Mouse (Mus musculus) intestine, postnatal 0 days (tissue): ENCODE results near the gene Kirrel. TPM values are rescaled to one million over a fixed set of nuclear protein-coding genes. Genes with fewer than 3 reads are reported as not detected.

Experiments used
- ATAC-seq: fragments of 200-750 bp; cut with Nextera tagmentation; 2 replicates; pipeline ENCODE4 v1.8.0; 2017; ENCODE audit warnings: mild to moderate bottlenecking, moderate TSS enrichment, moderate library complexity
- H3K27ac ChIP-seq: fragments of 300-500 bp; sonication (generic); 2 replicates; pipeline ENCODE4 v1.5.1; 2014; ENCODE audit warnings: mild to moderate bottlenecking, low read depth, low read length, moderate library complexity
- H3K27me3 ChIP-seq: fragments of 300-500 bp; sonication (generic); replicated peaks from 2 replicates; pipeline ENCODE4 v1.6.1; 2014; ENCODE audit warnings: low read length, mixed read lengths; ENCODE audit not compliant: control insufficient read depth, insufficient read depth
- H3K36me3 ChIP-seq: fragments of 300-500 bp; sonication (generic); 2 replicates; pipeline ENCODE4 v1.6.1; 2014; ENCODE audit warnings: mild to moderate bottlenecking, moderate library complexity; ENCODE audit not compliant: control insufficient read depth, insufficient read depth
- H3K4me1 ChIP-seq: fragments of 300-500 bp; sonication (generic); replicated peaks from 2 replicates; pipeline ENCODE4 v1.6.1; 2014; ENCODE audit warnings: antibody characterized with exemption, low read length, mixed read lengths; ENCODE audit not compliant: control insufficient read depth, insufficient read depth
- H3K4me2 ChIP-seq: fragments of 300-500 bp; sonication (generic); replicated peaks from 2 replicates; pipeline ENCODE4 v1.6.1; 2014; ENCODE audit warnings: low read depth, mild to moderate bottlenecking, moderate library complexity
- H3K4me3 ChIP-seq: fragments of 300-500 bp; sonication (generic); 2 replicates; pipeline ENCODE4 v1.5.1; 2014; ENCODE audit warnings: low read depth, low read length
- H3K9ac ChIP-seq: fragments of 300-500 bp; sonication (generic); 2 replicates; pipeline ENCODE4 v1.6.1; 2014; ENCODE audit warnings: mild to moderate bottlenecking, low read depth, low read length
- H3K9me3 ChIP-seq: fragments of 300-500 bp; sonication (generic); 2 replicates; pipeline ENCODE4 v1.6.1; 2016; ENCODE audit warnings: mixed run types; ENCODE audit not compliant: control insufficient read depth
- CTCF ChIP-seq: sonication (generic); IDR thresholded peaks from 2 replicates; pipeline ENCODE4 v1.5.1; 2016; ENCODE audit warnings: low read depth, mild to moderate bottlenecking, control low read depth, antibody characterized with exemption, moderate library complexity
- WGBS: fragments of 180-500 bp; shearing (Covaris S2); extraction: QIAGEN DNeasy Blood & Tissue Kit; methylation state at CpG from one replicate; pipeline ENCODE4 v1.1.7; 2014; 5-methylcytosine and 5-hydroxymethylcytosine counted together
- polyA plus RNA-seq: library from polyadenylated mRNA; unstranded; fragments of >200 nt; fragmentation: Nextera tagmentation; extraction: Ambion mirVana; gene quantifications from 2 replicates; pipeline ENCODE4 v1.2.1, GENCODE M21; 2015

Kirrel gene
- polyA plus RNA-seq, 1 experiment from 2014 or later: 4.4 TPM

DNA sequence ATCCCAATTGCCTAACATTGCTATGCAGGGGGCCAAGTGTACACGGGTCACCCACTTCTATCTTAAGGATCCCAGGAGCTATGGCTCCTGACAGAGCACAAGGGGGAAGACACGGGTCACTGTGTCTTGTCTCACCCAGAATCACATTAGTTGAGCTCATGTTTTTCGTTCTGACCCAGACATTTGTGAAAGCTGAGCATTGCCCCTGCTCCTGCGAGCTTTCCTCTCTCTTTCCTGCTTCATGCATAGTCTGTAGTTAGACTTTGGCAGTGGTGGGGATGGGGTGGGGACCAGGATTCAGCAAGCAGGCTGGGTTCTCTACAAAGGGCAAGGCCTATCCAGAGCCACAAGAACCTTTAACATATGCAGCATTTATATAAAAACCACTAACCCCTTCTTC lies 94.8 kb downstream of the Kirrel start:
- Histone ChIP-seq H3K27ac (no peak overlapping the region), H3K4me3 (no peak overlapping the region), H3K27me3 (no peaks in the 10 kb centered on the region), H3K4me1 (no peaks in the 10 kb centered on the region), H3K36me3 (peaks cover 15% of the 10 kb centered on the region; the same call in 1 of the 2 replicates), H3K9me3 (no peaks in the 10 kb centered on the region), H3K9ac (no peak overlapping the region), H3K4me2 (no peak overlapping the region)
- 80% methylated on average over 4 of the region's 4 CpGs for WGBS
- TF ChIP-seq CTCF: no peak
- ATAC-seq: no peak

DNA sequence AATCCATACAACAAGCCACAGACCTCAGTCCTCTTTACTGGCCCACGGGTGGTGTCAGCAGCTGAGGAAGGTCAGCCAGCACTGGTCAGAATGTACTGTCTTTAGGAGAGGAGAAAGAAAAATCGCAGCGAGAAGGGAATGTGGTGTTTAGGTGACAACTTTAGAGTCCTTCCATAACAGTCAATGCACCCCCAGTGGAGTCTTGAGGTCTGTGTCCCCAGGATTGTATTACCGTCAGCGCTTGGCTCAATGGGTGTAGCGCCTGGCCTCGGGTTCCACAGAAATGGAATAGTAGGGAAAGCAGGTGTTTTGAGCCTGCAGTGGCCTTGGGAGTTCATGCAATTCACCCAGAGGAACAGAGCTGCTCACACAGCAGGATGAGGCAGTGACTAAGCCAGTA lies 95.2 kb downstream of the Kirrel start:
- H3K9ac ChIP-seq: no peak overlapping the region
- no peak overlapping the region for H3K4me2 ChIP-seq
- WGBS: 94% methylated on average over 7 of the region's 7 CpGs
- H3K4me1 ChIP-seq: no peaks in the 10 kb centered on the region
- no peak overlapping the region for H3K27ac ChIP-seq
- H3K27me3 ChIP-seq: no peaks in the 10 kb centered on the region
- no peaks in the 10 kb centered on the region for H3K9me3 ChIP-seq
- ATAC-seq: no peak
- TF ChIP-seq CTCF: no peak
- no peak overlapping the region for H3K4me3 ChIP-seq
- peaks cover 15% of the 10 kb centered on the region; the same call in 1 of the 2 replicates for H3K36me3 ChIP-seq

DNA sequence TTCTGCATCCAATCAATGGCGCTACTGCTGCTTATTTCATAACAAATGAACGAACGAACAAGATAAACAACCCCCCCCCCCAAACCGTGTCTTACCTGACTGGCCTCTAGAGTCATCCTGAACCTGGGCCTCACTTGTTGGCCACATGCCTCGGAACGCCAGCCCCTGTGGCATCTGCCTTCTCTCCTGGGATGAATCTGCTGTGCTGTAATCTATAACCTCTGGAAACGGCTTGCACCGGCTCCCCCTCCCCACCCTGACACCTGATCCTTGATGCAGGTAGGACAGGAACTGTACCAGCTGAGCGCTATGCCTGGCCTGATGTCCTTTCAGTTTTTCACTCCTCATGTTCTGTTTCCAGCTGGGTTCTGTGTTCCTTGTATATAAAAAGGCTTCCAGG lies 96.9 kb downstream of the Kirrel start:
- Histone ChIP-seq H3K9ac (no peak overlapping the region), H3K4me2 (no peak overlapping the region), H3K36me3 (peaks cover 5% of the 10 kb centered on the region; the same call in 1 of the 2 replicates), H3K4me1 (no peaks in the 10 kb centered on the region), H3K4me3 (no peak overlapping the region), H3K27ac (no peak overlapping the region), H3K27me3 (no peaks in the 10 kb centered on the region), H3K9me3 (no peaks in the 10 kb centered on the region)
- 65% methylated on average over 9 of the region's 9 CpGs for WGBS
- ATAC-seq: no peak
- no peak for TF ChIP-seq CTCF

DNA sequence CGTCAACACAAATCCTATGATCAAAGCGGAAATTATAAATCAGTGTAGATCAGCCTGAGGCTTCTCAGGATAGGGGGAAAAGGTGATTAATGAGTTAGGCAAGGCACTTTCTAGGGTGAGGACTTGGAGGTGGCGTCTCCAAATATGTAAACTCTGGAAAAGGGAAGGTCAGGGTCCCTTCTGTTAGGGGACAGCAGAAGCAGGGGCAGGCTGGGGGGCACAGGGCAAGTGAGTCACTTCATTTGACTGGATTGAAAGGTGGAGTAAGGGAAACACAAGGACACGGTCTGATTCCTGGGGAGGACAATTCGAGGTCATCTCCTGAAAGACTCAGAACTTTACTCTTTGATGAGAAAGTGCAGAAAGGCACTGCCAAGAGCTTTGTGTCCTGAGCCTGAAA lies 97.6 kb downstream of the Kirrel start:
- peaks cover 5% of the 10 kb centered on the region; the same call in 1 of the 2 replicates for H3K36me3 ChIP-seq
- no peak overlapping the region for H3K9ac ChIP-seq
- 76% methylated on average over 5 of the region's 5 CpGs for WGBS
- H3K27ac ChIP-seq: no peak overlapping the region
- no peak for TF ChIP-seq CTCF
- no peak overlapping the region for H3K4me2 ChIP-seq
- H3K27me3 ChIP-seq: no peaks in the 10 kb centered on the region
- H3K9me3 ChIP-seq: no peaks in the 10 kb centered on the region
- ATAC-seq: no peak
- no peak overlapping the region for H3K4me3 ChIP-seq
- no peaks in the 10 kb centered on the region for H3K4me1 ChIP-seq

DNA sequence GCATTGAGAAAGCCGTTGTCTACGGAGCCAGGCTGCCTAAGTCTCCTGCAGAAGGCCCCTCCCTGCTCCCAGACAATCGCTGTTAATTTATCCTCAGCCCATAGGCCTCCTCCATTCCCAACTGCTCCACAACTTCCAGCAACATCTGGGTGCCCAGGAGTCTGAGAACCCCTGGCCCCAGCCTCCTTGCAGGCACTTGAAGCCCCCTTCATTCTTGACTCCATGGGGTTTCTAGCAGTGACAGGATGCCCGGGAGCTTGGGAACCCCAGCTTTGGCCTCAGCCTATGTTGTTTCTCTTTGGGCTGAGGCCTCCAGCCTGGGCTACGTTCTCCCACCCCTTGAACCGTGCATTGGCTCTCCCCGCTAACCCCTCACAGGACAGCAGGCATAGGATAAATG lies 98.4 kb downstream of the Kirrel start:
- no peaks in the 10 kb centered on the region for H3K27me3 ChIP-seq
- WGBS: 89% methylated on average over 7 of the region's 7 CpGs
- no peak overlapping the region for H3K27ac ChIP-seq
- no peak for ATAC-seq
- H3K9ac ChIP-seq: no peak overlapping the region
- no peak overlapping the region for H3K4me2 ChIP-seq
- peaks cover 2% of the 10 kb centered on the region; the same call in 1 of the 2 replicates for H3K36me3 ChIP-seq
- no peaks in the 10 kb centered on the region for H3K4me1 ChIP-seq
- no peak for TF ChIP-seq CTCF
- H3K9me3 ChIP-seq: no peaks in the 10 kb centered on the region
- no peak overlapping the region for H3K4me3 ChIP-seq

DNA sequence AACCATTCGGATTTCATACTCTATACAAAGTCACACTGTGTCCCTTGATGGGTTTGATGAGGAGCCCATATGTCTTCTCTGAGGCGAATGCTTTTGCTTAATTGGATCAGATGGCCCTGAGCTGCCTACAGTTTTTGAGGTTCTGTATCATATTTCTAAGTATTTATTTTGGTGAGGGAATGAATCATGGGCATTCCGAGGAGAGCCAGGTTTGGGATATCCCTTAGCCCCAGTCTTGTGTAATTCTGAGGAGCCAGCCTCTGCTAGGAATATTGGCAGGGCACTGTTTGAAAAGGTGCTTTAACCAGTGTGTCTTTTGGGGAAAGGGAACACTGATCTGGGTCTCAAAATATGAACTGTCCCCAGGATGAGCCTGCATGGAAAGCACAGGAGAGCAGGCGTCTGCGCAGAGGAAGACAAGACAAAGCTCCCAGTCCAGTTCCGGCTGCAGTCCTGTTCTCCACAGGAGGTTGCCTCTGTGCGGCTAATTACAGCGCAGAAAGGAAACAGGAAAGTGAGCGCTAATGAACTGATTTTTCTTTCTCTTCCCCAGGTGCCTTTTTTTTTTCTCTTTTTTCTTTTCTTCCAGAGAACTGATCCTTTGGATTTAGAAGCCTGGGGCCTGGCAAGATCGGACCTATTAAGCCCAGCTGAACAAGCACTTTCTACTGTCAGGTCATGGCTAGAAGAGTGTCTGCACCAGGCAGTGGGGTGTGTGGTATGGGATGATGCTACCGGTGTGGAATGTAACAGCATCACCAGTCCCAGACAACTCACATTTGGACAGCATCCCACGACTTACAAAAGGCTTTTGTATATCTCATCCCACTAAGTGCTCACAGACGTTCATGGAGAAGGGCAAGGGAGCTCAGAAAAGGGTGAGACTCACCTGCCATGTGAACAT lies 101.7 kb downstream of the Kirrel start:
- Histone ChIP-seq H3K4me1 (no peaks in the 10 kb centered on the region), H3K27me3 (no peaks in the 10 kb centered on the region), H3K4me3 (no peak overlapping the region), H3K4me2 (no peak overlapping the region), H3K9me3 (no peaks in the 10 kb centered on the region), H3K36me3 (no peaks in the 10 kb centered on the region), H3K27ac (no peak overlapping the region), H3K9ac (no peak overlapping the region)
- no peak for TF ChIP-seq CTCF
- 57% methylated on average over 13 of the region's 13 CpGs for WGBS
- no peak for ATAC-seq
